ENCODE assay signal across 18 mouse cellular contexts in the genomic region with DNA sequence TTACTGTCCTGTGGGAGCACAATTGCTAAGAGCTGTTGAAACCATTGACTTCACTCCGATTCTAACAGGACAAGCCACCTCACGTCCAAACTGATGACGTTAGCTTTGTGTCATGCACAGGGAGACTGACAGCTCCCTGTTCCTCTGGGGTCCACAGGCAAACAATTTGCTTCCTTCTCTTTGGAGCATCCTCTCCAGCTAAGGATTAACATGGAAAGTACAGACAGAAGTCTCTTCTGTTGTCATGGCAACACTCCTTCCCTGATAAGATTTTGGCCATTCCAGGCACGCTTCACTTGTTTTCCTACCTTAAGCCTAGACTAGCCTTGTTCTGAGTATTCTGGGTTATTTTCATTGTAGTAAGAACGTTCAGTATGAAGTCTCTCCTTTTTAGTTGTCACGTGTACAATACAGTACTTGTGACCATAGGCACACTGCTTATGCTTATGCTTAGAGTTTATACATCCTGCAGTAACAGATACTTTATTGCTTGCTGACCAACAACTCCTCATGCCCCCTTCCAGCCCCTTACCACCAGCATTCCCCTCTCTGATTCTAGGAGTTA. TPM values are rescaled to one million over a fixed set of nuclear protein-coding genes. Genes with fewer than 3 reads are reported as not detected.
A peak's percentile ranks its signal among the peaks of the same experiment; 100 is the strongest.
DNase-seq lines count a peak whose midpoint lies in the region; ATAC-seq and TF ChIP-seq lines count a peak whose summit lies in the region.
"Had no signal": no experiment of that assay in that cellular context is flagged by ENCODE, and none has a peak within 500 bp of the region (broad histone marks: within the 10 kb centered on the region; RNA-seq: fewer than 3 reads in every experiment).

No protein-coding gene starts in this region.

- H3K4me1 ChIP-seq in forebrain, embryonic 15.5 days = peaks cover 72% of the 10 kb centered on the region
- peaks cover 14% of the 10 kb centered on the region for H3K4me1 ChIP-seq in midbrain, embryonic 11.5 days (ENCODE audit: control insufficient read depth, insufficient read depth, low read length)
- H3K4me1 ChIP-seq in neural tube, embryonic 15.5 days = peaks cover 63% of the 10 kb centered on the region
- H3K4me1 ChIP-seq: lung, embryonic 15.5 days had no signal

- H3K4me2 ChIP-seq in forebrain, embryonic 15.5 days (replicated peaks) = peak overlapping the region; percentile 92; the same call in 1 of the 2 replicates
- H3K4me2 ChIP-seq in midbrain, embryonic 11.5 days = no peak overlapping the region
- H3K4me2 ChIP-seq in neural tube, embryonic 15.5 days = peak overlapping the region; percentile 88
- H3K4me2 ChIP-seq: heart, embryonic 11.5 days; liver, embryonic 11.5 days; lung, embryonic 15.5 days had no signal

- no peak overlapping the region; the same call in 1 of the 2 replicates for H3K4me3 ChIP-seq in layer of hippocampus, adult 2 months
- H3K4me3 ChIP-seq in forebrain, embryonic 15.5 days = no peak overlapping the region
- no peak overlapping the region for H3K4me3 ChIP-seq in midbrain, embryonic 11.5 days (ENCODE audit: low read depth, low read length)
- no peak overlapping the region for H3K4me3 ChIP-seq in neural tube, embryonic 15.5 days (replicated peaks)
- H3K4me3 ChIP-seq: lung, embryonic 15.5 days had no signal

- TF ChIP-seq CTCF in layer of hippocampus, adult 2 months (conservative IDR thresholded peaks at IDR 0.05) = no peak

- no peak overlapping the region for H3K9ac ChIP-seq in forebrain, embryonic 15.5 days (replicated peaks)
- no peak overlapping the region for H3K9ac ChIP-seq in midbrain, embryonic 11.5 days (ENCODE audit: low read length)
- no peak overlapping the region for H3K9ac ChIP-seq in neural tube, embryonic 15.5 days (replicated peaks)
- H3K9ac ChIP-seq: lung, embryonic 15.5 days had no signal

- H3K9me3 ChIP-seq in forebrain, embryonic 15.5 days = no peaks in the 10 kb centered on the region
- H3K9me3 ChIP-seq in midbrain, embryonic 11.5 days (ENCODE audit: control insufficient read depth, low read length) = no peaks in the 10 kb centered on the region
- no peaks in the 10 kb centered on the region for H3K9me3 ChIP-seq in neural tube, embryonic 15.5 days (replicated peaks)
- H3K9me3 ChIP-seq: lung, embryonic 15.5 days had no signal

- H3K27ac ChIP-seq in layer of hippocampus, adult 2 months = peak overlapping the region; percentile 20; the same call in 1 of the 2 replicates
- H3K27ac ChIP-seq in forebrain, embryonic 15.5 days (replicated peaks) = 0 out of 2 replicates have a peak overlapping the region, but pooled peaks have one; percentile 13
- no peak overlapping the region for H3K27ac ChIP-seq in midbrain, embryonic 11.5 days (ENCODE audit: low read depth, low read length)
- no peak overlapping the region for H3K27ac ChIP-seq in neural tube, embryonic 15.5 days (replicated peaks)
- H3K27ac ChIP-seq: lung, embryonic 15.5 days had no signal

- no peaks in the 10 kb centered on the region; the same call in 1 of the 2 replicates for H3K36me3 ChIP-seq in forebrain, embryonic 15.5 days
- H3K36me3 ChIP-seq in midbrain, embryonic 11.5 days (ENCODE audit: control insufficient read depth, insufficient read depth, low read length) = no peaks in the 10 kb centered on the region
- H3K36me3 ChIP-seq in neural tube, embryonic 15.5 days = peaks cover 4% of the 10 kb centered on the region; the same call in 1 of the 2 replicates
- H3K36me3 ChIP-seq: lung, embryonic 15.5 days had no signal

- H3K27me3 ChIP-seq in forebrain, embryonic 15.5 days = no peaks in the 10 kb centered on the region
- H3K27me3 ChIP-seq in midbrain, embryonic 11.5 days (ENCODE audit: control insufficient read depth, insufficient read depth, low read length) = no peaks in the 10 kb centered on the region
- no peaks in the 10 kb centered on the region for H3K27me3 ChIP-seq in neural tube, embryonic 15.5 days (replicated peaks)

- no peak; the same call in 1 of the 2 replicates for ATAC-seq in forebrain, embryonic 15.5 days (replicated peaks)
- ATAC-seq in midbrain, embryonic 11.5 days (ENCODE audit: low FRiP score) = peak; percentile 76; the same call in 1 of the 2 replicates
- peak; percentile 19; the same call in 1 of the 2 replicates for ATAC-seq in neural tube, embryonic 15.5 days (ENCODE audit: low FRiP score)
- no peak for ATAC-seq in cerebellum, adult (ENCODE audit: insufficient number of reproducible peaks, low FRiP score, low TSS enrichment)

- 35% methylated on average over 6 of the region's 6 CpGs for WGBS in forebrain, embryonic 15.5 days
- WGBS in midbrain, embryonic 11.5 days = 30% methylated on average over 6 of the region's 6 CpGs
- WGBS in neural tube, embryonic 15.5 days = 21% methylated on average over 6 of the region's 6 CpGs

- DNase-seq in layer of hippocampus, adult 2 months (ENCODE audit: low spot score in 2 of 2) = no peak
- DNase-seq in layer of hippocampus, adult 8-10 months (ENCODE audit: low spot score in 2 of 2) = no peak
- no peak for DNase-seq in midbrain, embryonic 11.5 days (ENCODE audit: low spot score, missing footprints)
- no peak for DNase-seq in lung, postnatal 10 days
- DNase-seq in embryo, embryonic 10.5 days (ENCODE audit: low spot score) = no peak
- DNase-seq: adrenal gland, postnatal 25 days; cerebellum, adult 11 months; gastrocnemius, postnatal 25 days; heart, postnatal 4 days; kidney, adult 11 months; kidney, postnatal 14 days; retina, postnatal 1 day had no signal

RNA-seq across cellular contexts. Expression of a gene that starts 12.1 kb away (rescaled TPM):
- 10 to 100 TPM; 47.7 to 49.2 TPM for total RNA-seq in layer of hippocampus, adult 2 months (2021)
- 10 to 100 TPM; 44.1 to 53.1 (median 45.9) TPM for total RNA-seq in layer of hippocampus, adult 8-10 months (2022)
- polyA plus RNA-seq in forebrain, embryonic 15.5 days (2015; fragmentation: Nextera tagmentation; extraction: Ambion mirVana) = 51.1 and 54.6 TPM in 2 replicates
- 11.2 and 12.5 TPM in 2 replicates for polyA plus RNA-seq in midbrain, embryonic 11.5 days (2014; fragmentation: Nextera tagmentation; extraction: Ambion mirVana)
- polyA plus RNA-seq in neural tube, embryonic 15.5 days (2015; fragmentation: Nextera tagmentation; extraction: Ambion mirVana) = 21.8 and 30.5 TPM in 2 replicates

Comparison
In these comparisons a context has a peak if more than half of its experiments do, and no peak if none do; other contexts are left out.
1. H3K27ac ChIP-seq: peak in layer of hippocampus, adult 2 months (single experiment) and forebrain, embryonic 15.5 days (single experiment); none in midbrain, embryonic 11.5 days (single experiment) and neural tube, embryonic 15.5 days (single experiment).
2. ATAC-seq: peak in midbrain, embryonic 11.5 days (single experiment) and neural tube, embryonic 15.5 days (single experiment); none in forebrain, embryonic 15.5 days (single experiment) and cerebellum, adult (single experiment).